Mouse (Mus musculus) c-Kit-positive CD71-positive TER-119-positive erythroid progenitor cells, embryonic 14.5 days (primary cell): ENCODE data around the gene Rimklb.
"Not testable (repeated sequence)": the region's sequence is repeated elsewhere in the genome, so short reads cannot be mapped to it uniquely, and the experiment has no call there.

Experiments used
- DNase-seq: peaks from one replicate; pipeline ENCODE4 v3.0.0-alpha.2; 2013; ENCODE audit warnings: low spot score

The Rimklb gene

DNA sequence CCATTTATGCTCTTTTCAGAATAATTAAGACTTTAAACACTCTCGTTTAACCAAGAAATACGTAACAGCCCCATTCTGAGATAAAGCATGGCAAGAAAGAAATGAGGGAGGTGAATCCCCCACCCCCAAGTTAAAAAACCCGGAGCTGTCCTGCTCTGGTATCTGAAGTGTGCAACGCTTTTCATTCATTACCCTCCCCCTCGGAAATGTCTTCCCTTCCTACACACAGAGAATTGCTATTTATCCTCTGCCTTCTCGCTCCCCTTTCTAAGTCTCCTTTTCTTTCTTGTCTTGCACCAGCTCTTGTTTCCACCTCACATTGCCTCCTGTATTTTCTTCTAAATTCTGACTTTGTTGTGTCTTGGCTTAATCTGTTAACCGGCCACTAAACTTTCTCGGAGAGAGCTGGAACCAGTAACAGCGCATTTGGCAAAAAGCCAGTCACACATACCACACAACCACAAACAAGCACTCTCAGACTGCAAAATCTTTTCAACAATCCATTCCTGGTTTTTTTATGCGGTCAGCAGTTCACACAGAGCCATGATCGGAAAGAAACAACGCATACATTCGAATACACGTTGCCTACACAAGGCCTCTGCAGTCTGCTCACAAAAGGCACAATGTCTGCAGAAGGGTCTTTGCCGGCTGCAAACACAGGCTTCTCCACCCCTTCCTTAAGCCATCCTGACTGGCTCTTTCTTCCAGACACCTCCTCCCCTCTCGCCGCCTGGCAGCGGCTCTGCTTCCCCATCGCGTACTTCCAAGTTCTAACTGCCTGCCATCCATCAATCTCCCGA is 3.3 kb downstream of the Rimklb start:
- DNase-seq = no peak

DNA sequence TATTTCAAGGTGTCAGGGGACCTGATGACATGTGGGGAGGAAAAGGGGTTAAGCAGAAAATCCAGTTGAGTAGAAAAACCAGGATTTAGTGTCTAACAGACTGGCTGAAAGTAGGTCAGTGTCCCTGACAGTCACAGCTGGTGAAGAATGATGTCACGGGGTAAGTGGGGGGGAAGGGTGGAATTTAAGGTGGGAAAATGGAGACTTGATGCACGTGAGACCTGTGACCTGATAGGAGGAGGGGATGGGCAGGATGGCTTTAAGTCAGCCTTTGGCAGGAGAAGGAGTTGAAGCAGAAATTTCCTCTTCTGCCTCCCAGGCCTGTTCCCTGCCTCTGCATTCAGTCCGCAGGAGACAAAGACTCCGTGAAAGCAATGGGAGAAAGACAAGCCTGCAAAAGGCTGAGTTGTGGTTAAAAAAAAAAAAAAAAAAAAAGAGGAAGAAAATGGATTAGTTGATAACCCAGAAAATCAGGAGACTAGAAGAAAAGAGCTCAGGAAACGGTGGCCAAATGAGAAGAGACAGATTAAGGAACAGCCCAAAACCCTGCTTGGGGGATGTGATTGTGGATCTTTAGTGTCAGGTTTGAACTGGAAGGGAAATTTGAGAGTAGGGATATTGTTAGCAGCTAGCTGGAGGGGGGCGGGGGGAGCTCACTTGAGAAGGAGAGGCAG is 4.6 kb downstream of the Rimklb start:
- DNase-seq = no peak

DNA sequence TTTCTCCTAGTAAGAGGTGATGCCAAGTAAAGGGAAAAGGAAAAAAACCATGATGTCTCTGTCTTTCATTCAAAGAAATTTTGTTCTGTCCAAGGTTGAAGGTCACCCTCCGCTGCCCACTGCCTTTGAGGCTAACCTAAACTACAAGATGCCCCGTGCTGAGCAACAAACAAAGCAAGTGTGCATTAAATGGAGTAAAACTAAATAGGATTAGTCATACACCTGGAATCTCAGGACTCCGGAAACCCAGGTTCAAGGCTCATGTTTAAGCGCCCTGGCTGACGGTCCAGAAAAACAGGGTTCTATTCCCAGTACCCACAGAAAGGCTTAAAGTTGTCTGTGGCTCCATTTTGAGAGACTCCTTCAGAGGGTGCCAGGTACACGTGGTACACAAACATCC is 6.1 kb downstream of the Rimklb start:
- no peak for DNase-seq

- no peak for DNase-seq
These were observed 7.0 kb downstream of the Rimklb start for GRCm38 (mm10) chr6:122491557-122491956.

DNA sequence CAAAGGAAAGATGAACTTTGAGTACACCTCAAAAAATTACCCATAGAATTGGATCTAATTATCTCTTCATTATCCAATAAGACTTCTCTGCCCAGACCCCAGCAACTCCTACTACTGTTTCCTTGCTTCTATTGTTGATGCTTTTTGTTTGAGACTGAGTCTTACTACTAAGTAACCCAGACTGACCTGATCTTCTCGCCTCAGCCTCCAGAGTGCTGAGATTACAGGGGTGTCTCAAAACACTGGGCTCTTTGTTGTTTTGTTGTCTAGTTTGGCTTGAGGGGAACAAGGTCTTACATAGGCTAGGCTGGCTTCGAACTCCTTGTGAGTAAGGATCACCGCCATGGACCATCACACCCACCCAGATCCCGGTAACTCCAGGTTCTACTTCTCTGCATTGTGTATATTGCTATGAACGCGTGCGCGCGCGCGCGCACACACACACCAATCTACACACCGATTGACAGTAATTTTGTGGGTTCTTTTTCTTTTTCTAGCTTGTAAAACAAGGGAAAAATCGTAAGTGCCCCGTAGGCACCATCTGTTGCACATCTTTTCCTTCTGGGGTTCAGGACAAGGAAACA is 7.5 kb downstream of the Rimklb start:
- no peak for DNase-seq

DNA sequence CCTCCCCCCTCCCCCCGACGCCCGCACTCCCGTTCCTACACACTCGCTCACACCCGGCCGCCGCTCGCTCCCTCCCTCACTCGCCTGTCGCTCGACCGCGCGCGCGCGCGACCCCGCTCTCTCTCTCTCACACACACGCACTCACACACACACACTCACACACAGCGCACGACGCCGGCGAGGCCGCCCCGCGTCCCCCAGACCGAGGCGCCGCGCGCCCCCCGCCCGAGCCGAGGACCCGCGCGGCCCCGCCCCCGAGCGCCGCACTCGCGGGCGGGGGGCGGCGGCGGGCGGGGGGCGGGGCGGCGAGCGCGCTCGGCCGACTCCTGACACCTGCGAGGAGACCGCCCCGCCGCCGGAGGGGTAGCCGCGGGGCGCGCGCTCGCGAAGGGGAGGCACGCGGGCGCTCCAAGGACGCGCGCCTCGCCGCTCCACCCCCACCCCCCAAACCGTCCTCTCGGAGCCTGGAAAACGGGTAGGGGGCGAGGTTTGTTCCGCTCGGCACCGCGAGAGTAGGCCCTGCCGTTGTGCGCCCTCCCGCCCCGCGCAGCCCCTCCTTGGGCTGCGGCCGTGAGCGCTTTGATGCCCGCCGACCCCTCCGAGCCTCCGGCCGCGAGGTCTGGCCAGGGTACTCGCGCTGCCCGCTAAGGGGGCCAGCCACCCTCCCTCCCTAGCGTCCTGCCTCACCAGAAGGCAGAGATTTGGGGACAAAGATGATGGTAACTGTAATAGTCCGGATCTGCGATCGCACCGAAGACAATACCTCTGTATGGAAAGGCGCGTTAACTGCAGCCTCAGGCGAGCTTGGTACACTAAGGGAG is 12.1 kb downstream of the Rimklb start:
- no peak for DNase-seq

GRCm38 (mm10) chr6:122485401-122486296 is 12.9 kb downstream of the Rimklb start:
- DNase-seq = no peak

DNA sequence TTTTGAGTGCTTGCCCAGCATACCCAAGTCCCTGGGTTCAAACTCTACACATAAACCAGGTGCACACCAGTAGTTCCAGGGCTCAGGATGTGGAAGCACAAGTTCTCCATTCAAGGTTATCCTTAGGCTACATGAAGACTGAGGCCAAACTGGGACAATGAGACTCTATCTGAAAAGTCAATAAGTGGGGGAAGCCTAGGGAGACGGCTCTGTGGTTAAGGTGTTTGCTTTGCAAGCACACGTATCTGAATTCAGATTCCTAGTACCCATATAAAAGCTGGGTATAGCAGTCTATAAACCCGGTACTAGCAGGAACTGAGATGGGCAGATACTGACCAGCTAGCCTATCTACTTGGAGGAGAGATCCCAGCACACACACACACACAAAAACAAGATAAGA is 20.5 kb downstream of the Rimklb start:
- DNase-seq = no peak

DNA sequence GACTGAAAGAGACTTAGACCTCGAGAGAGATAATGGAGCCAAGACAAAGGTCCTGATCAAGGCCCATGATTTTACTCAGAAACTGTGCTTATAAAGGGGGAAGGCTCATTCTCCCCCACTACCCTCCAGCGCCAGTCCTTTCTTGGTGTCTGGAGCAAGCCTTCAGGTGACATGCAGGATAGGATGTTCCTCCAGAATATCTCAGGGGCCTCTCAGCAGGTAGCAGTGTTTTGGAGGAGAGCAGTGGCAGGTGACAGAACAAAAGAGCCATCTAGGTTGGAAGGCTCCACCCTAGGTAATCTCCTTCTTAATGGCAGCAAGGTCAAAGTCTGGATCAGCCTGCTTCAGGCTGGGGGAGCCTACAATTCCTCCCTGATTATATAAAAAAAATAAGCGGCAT is 27.1 kb downstream of the Rimklb start:
- DNase-seq = not testable (repeated sequence)

DNA sequence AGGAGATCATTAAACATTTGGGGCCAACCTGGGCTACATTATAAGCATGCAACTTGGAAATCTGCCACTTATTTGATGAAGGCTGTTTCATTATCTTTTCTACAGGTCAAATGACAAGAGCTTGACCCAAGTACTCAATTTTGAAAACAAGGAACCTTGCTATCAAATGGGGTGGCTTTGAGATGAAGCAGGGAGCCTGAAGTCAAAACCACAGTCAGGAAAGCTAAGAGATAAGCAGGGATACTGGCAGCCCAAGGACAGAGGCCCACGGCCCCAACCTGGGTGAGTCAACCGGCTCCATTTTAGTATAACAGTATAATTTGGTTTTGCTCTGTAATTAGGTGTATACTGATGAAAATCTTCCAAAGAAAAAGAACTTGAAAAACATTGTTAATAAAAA is 28.3 kb downstream of the Rimklb start:
- no peak for DNase-seq

DNA sequence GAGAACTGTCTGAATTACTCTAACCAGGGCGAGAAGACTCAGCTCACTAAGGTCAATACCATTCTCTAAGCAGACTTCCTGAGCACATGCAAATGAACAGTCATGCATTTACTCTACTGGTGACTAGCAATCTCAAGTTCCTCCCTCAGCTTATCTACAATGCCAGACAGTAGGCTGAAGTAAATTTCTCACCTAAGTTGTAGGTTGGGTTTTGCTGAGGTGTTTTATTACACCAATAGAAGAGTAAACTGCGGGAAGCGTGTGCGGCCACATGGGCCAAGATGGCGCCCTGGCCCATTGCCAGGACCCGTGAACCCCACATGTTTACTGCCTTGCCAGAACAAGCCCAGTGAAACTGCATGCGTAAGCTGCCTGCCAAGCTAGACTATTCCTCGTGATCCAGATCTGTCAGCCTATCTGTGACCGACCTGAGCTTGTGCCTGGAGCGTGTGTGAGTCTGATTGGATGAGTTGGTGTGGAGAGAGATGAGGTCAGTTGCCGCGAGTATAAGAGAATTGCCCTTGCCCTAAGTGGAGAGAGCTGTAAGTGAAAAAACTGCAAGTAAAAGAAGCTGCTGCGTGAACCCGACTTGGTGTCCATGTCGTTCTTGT is 29.4 kb downstream of the Rimklb start:
- DNase-seq = no peak

DNA sequence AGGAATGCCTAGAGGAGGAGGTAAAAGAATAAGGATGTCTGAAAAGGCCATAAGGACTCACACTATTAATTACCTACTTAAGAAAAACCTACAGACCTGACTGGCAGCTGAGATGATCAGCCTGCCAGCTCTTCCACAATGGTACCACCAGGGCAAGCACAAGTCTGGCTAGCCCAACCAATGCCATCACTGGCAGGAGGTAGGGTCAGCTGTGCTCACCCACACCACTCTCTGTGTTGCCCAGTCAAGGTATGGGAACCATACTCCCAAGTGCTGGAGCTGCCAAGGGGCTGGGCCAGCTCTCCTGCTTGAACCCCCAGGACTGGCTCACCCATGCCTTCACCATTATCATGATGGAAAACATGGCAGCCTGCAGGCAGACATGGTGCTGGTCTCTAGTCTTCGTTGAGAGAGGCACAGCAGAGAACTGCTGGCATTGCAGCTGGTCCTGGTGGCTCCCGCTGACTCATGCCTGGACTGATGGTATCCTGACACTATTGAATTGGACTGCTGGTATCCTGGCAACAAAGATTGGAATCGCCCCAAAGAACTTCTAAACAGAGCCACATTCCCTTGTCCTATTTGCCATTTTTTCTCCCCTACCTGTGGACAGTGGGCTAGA is 32.4 kb downstream of the Rimklb start:
- no peak for DNase-seq

DNA sequence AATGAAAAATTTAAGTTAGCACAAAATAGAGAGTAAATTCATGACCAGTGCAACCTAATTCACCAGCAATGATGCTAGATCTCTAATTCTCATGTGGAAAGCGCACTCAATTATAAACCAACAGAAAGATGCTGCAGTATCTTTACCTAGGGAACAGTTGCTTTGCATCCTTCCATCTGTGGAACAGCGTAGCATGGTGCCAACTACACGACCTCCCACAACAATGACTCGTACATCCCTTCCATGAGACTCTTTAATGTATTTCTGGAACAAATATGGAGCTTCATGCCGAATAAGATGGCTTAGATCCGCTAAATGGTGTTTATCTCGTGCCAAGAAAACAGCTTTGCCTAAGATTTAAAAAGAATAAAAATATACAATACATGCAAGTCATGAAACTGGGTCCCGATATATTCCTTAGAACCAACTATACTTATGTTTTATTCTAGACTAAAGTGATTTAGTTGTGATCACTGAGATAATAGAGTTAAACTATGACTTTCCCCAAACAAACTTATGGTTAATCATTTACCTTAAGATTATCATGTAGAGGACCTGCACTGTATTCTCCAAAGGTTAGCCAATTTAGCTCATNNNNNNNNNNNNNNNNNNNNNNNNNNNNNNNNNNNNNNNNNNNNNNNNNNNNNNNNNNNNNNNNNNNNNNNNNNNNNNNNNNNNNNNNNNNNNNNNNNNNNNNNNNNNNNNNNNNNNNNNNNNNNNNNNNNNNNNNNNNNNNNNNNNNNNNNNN is 39.4 kb downstream of the Rimklb start:
- DNase-seq = no peak

DNA sequence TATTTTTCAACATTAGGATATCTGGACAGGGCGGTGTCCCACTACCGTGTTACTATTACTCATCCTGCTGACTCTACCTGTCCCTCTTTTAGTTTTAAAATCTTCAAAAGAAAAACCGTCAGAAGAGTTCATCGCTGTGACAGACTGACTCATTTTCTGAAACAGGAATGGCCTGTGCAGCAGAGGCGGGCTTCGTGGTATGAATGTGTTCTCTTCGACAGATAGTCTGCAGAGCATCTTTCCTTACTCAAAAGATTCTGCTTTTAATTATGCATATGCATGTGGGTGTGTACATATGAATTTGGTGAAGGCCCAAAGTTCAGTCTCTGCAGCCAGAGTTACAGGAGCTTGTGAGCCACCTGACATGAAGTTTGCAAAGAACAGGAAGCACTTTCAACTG is 50.7 kb downstream of the Rimklb start:
- DNase-seq = no peak

GRCm38 (mm10) chr6:122445215-122445614 is 53.3 kb downstream of the Rimklb start:
- no peak for DNase-seq

DNA sequence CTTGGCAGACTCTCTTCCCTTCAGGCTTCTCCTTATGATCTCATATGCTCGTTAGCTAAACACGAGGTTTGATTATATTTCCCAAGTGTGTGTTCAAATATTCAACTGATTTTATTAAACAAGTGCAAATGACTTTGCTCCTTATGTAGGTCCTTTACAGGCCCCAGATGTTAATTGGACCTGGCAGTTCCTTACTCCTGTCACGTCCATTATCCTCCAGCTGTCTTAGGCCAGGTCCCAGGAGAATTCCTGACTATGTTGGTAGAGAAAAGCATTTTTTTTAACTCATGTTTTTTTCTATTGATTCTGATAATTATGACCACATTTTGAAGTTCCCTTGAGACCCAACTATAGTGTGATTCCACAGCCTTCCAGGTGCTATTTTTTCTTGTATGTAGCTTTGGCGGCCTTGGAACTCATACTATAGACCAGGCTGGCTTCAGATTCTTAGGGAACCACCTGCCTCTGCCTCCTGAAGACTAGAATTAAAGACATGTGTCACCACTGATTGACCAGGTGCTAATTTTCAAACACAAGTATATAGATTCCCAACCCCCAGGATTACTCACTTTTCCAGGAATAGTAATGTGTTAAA is 57.8 kb downstream of the Rimklb start:
- DNase-seq = no peak

DNA sequence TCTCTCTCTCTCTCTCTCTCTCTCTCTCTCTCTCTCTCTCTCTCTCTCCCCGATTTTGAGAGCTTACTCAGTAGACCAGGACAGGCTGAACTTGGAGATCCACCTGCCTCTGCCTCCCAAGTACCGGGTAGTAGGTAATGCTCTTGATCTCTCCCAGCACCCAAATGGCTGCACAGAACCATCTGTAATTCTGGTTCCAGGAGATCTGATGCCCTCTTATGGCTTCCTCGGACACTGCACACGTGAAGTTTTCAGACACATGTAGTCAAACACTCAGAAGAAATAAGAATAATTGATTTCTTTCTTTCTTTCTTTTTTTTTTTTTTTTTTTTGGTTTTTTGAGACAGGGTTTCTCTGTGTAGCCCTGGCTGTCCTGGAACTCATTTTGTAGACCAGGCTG is 59.3 kb downstream of the Rimklb start:
- no peak for DNase-seq

GRCm38 (mm10) chr6:122435270-122435669 is 63.3 kb downstream of the Rimklb start:
- DNase-seq = no peak

- DNase-seq = no peak
These were observed 71.1 kb downstream of the Rimklb start for GRCm38 (mm10) chr6:122427456-122427855.
